Mouse (Mus musculus): Measurements from ENCODE around the gene Mettl1. TPM values are rescaled to one million over a fixed set of nuclear protein-coding genes. Genes with fewer than 3 reads are reported as not detected.
"Not testable (repeated sequence)": the region's sequence is repeated elsewhere in the genome, so short reads cannot be mapped to it uniquely, and the experiment has no call there.

Gene Mettl1
- polyA plus RNA-seq, 1 experiment from 2014 or later = 37.1 TPM

DNA sequence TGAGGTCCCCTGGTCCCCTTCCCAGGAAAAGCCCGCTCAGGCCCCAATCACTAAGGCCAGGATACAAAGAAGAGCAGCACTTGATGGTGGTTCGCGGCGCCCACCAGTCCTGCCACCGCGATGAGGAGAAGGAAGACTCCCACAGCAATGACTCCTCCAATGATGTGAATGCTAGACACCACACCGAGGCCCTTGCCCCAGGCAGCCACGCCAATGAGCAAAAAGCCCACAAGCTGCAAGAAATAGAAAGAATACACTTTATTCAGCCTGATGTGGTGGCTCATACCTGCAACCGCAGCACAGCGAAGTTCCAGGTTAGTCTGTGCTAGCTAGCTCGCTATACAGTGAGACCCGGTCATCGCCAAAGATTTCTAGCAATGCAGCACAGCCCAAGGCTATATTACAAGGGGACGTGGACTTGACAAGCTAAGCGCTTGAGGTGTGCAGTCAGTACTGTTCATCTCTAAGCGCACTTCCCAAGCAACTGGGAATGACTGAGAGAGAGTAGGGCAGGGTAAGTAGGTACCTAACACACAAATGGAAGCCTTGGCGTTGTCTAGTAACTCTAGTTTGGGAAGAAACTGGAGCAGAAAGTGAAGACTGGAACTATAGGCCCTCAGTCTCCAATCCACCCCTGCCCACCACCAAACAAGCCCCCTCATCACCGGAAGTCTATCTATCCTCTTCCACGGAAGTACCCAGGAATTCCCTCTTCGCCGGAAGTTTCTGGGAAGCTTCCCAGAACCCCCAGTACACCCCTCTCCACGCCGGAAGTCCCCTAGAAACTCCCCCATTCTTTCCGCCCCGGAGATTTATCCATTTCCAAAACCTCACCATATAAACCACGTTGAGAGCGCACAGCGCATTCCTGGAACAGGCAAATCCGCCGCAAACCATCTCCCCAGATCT is 28.3 kb downstream of the Mettl1 start:
- Histone ChIP-seq H3K27ac (ENCODE audit: poor library complexity, severe bottlenecking) (peak overlapping the region; percentile 91), H3K4me3 (peak overlapping the region; percentile 86), H3K27me3 (replicated peaks) (no peaks in the 10 kb centered on the region), H3K4me1 (replicated peaks) (peaks cover 33% of the 10 kb centered on the region), H3K36me3 (peaks cover 43% of the 10 kb centered on the region), H3K9ac (peak overlapping the region; percentile 90), H3K4me2 (peak overlapping the region; percentile 75), H3K9me3 (replicated peaks) (no peaks in the 10 kb centered on the region)
- ATAC-seq (ENCODE audit: insufficient number of reproducible peaks, low FRiP score) = peak; percentile 24; the same call in 1 of the 2 replicates
- WGBS = 6% methylated on average over 30 of the region's 30 CpGs

DNA sequence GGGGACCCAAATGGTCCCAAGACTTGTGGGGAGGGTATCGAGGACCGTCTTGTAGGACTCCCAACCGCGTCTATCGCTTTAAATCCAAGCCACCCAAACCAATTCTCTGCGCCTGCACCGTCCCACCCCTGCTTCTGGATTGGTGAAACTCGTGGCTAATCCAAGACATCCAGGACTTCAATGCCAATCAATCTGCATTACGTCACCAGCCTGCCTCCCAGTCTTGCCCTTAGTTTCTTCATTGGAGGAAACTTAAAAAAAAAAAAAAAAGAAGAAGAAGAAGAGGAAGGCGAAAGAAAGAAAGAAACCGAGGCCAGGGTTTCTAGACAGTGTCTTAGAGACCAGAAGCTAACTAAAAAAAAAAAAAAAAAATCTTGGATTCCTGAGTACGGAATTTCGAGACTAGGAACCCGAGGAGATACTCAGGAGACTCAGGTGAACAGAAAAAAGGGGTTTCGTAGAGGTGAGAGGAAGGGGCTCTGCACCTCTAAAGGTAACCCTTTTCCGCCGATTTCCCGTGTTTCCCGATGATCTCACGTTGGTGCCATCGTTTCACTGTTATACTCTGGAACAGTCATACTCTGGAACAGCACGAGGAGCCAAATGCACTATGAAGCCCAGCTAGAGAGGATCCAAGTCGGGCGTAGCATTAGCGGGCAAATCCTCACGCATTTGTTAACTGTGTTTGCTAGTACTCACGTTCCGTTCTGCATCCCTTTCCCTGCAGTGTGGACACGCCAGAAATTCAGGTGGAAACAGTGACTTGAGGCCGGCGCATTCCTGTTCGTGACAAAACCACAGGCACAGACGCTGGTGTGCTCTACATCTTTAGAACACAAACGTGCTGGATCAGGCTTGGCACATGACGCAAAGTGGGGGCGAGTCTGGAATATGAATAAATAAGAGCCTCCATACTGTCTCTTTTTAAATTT is 29.2 kb downstream of the Mettl1 start, which contains the start of gene Tspan31:
Tspan31 (minus strand) TSS at position 75 of the 932 bp plus-strand sequence.
- 2% methylated on average over 36 of the region's 36 CpGs for WGBS
- H3K9ac ChIP-seq = peak within 1 kb of the TSS; percentile 90
- peaks cover 34% of the 10 kb centered on the region for H3K36me3 ChIP-seq
- peak; percentile 88 for ATAC-seq (ENCODE audit: insufficient number of reproducible peaks, low FRiP score)
- peak within 1 kb of the TSS; percentile 86 for H3K4me3 ChIP-seq
- H3K27ac ChIP-seq (ENCODE audit: poor library complexity, severe bottlenecking) = peak within 1 kb of the TSS; percentile 91
- H3K9me3 ChIP-seq (replicated peaks) = no peaks in the 10 kb centered on the region
- H3K27me3 ChIP-seq (replicated peaks) = peaks cover 8% of the 10 kb centered on the region
- peaks cover 23% of the 10 kb centered on the region for H3K4me1 ChIP-seq (replicated peaks)
- peak within 1 kb of the TSS; percentile 87 for H3K4me2 ChIP-seq

DNA sequence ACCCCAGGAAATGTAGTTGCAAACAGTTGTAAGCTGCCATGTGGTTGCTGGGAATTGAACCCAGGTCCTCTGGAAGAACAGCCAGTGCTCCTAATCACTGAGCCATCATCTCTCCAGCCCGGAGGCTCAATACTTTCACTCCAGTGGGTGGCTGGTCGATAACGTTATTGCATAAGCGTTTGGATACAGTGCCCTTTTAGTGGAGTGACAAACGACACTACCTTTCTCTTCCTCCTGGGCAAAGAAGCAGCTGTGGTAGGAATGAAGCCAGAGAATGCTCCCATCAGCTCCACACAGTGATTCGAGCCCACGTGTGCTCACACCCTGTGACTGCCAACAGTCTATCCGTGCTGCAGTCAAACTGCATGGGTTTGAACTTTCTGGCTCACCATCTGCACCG is 30.0 kb downstream of the Mettl1 start:
- Histone ChIP-seq H3K4me1 (replicated peaks) (peaks cover 19% of the 10 kb centered on the region), H3K9me3 (replicated peaks) (no peaks in the 10 kb centered on the region), H3K36me3 (peaks cover 26% of the 10 kb centered on the region), H3K4me2 (peak overlapping the region; percentile 87), H3K27ac (ENCODE audit: poor library complexity, severe bottlenecking) (no peak overlapping the region), H3K4me3 (peak overlapping the region; percentile 86), H3K9ac (no peak overlapping the region), H3K27me3 (replicated peaks) (peaks cover 16% of the 10 kb centered on the region)
- 74% methylated on average over 9 of the region's 9 CpGs for WGBS
- ATAC-seq (ENCODE audit: insufficient number of reproducible peaks, low FRiP score) = no peak

DNA sequence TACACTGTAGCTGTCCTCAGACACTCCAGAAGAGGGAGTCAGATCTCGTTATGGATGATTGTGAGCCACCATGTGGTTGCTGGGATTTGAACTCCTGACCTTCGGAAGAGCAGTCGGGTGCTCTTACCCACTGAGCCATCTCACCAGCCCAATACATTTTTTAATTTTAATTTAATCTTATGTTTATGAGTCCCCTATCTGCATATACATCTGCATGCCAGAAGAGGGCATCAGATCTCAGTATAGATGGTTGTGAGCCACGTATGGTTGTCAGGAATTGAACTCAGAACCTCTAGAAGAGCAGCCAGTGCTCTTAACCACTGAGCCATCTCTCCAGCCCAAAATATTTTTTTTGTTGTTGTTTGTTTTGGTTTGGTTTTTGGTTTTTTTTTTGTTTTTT is 31.1 kb downstream of the Mettl1 start:
- H3K9me3 ChIP-seq (replicated peaks); H3K27ac ChIP-seq (ENCODE audit: poor library complexity, severe bottlenecking); H3K9ac ChIP-seq; H3K4me2 ChIP-seq; H3K4me3 ChIP-seq; ATAC-seq (ENCODE audit: insufficient number of reproducible peaks, low FRiP score): not testable (repeated sequence)
- Histone ChIP-seq H3K36me3 (peaks cover 15% of the 10 kb centered on the region), H3K27me3 (replicated peaks) (peaks cover 25% of the 10 kb centered on the region), H3K4me1 (replicated peaks) (peaks cover 19% of the 10 kb centered on the region)
- whole genome bisulfite sequencing = 87% methylated on average over 4 of the region's 4 CpGs

DNA sequence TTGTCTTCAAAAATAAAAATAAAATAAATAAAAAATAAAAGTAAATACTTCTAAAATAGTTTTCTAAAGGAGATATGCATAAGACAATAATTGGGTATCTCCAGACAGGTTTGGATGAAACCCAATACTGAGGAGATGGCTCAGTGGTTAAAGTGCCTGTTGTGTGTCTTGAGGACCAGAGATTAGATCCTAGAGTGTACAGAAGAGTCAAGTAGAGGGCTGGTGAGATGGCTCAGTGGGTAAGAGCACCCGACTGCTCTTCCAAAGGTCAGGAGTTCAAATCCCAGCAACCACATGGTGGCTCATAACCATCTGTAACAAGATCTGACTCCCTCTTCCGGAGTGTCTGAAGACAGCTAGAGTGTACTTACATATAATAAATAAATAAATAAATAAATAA is 31.8 kb downstream of the Mettl1 start:
- H3K9me3 ChIP-seq (replicated peaks); H3K27ac ChIP-seq (ENCODE audit: poor library complexity, severe bottlenecking); H3K9ac ChIP-seq; ATAC-seq (ENCODE audit: insufficient number of reproducible peaks, low FRiP score); H3K36me3 ChIP-seq; H3K4me2 ChIP-seq; H3K4me3 ChIP-seq: not testable (repeated sequence)
- peaks cover 19% of the 10 kb centered on the region for H3K4me1 ChIP-seq (replicated peaks)
- WGBS = 81% methylated on average over 2 of the region's 2 CpGs
- peaks cover 32% of the 10 kb centered on the region for H3K27me3 ChIP-seq (replicated peaks)

DNA sequence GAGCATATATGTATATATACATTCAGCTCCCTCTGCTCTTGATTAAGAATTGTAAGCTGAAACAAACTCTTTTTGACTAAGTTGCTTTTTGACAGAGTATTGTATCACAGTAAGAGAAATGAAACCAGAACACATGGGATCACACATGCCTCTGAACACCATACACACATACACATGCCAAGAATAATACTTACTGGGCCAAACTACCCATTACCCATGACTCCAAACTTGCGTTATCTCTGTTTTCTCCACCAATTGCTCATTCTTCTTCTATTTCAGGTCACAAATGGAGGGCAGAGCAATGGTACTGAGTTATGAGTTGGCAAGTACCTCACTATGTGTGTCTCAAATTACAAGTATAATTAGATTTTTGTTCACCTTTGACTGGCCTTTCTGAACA is 32.8 kb downstream of the Mettl1 start:
- H3K9ac ChIP-seq = no peak overlapping the region
- peaks cover 42% of the 10 kb centered on the region for H3K27me3 ChIP-seq (replicated peaks)
- H3K36me3 ChIP-seq = no peaks in the 10 kb centered on the region
- H3K4me2 ChIP-seq = no peak overlapping the region
- H3K4me1 ChIP-seq (replicated peaks) = peaks cover 18% of the 10 kb centered on the region
- no peak overlapping the region for H3K27ac ChIP-seq (ENCODE audit: poor library complexity, severe bottlenecking)
- no peaks in the 10 kb centered on the region for H3K9me3 ChIP-seq (replicated peaks)
- WGBS = 93% methylated on average over 1 of the region's 1 CpGs
- ATAC-seq (ENCODE audit: insufficient number of reproducible peaks, low FRiP score) = no peak
- H3K4me3 ChIP-seq = no peak overlapping the region

DNA sequence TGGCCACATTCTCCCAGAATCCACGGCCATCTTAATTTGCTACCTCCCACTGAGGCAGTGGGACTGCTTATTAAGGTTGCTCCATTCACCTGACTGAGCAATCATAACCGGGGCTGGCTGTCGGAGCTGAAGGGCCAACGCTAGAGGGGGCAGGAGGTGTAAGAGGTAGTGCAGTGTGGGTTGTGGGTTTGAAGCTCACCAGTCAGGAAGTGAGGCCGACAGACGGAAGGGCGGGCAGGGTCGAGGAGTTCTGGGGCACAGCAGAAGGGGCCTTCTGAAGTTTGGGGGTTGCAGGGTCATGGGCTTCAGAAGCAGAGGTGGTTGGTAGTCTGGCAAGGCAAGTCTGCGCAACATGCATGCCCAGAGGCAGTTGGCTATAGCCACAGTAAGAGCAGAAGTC is 33.9 kb downstream of the Mettl1 start, which contains the start of gene Agap2:
Agap2 (plus strand) TSS at position 205 of the 400 bp plus-strand sequence.
- 55% methylated on average over 9 of the region's 9 CpGs for WGBS
- no peak within 1 kb of the TSS for H3K27ac ChIP-seq (ENCODE audit: poor library complexity, severe bottlenecking)
- H3K4me3 ChIP-seq = no peak within 1 kb of the TSS
- peaks cover 53% of the 10 kb centered on the region for H3K27me3 ChIP-seq (replicated peaks)
- no peaks in the 10 kb centered on the region for H3K36me3 ChIP-seq
- H3K9me3 ChIP-seq (replicated peaks) = no peaks in the 10 kb centered on the region
- H3K4me2 ChIP-seq = no peak within 1 kb of the TSS
- no peak for ATAC-seq (ENCODE audit: insufficient number of reproducible peaks, low FRiP score)
- H3K4me1 ChIP-seq (replicated peaks) = peaks cover 24% of the 10 kb centered on the region
- H3K9ac ChIP-seq = no peak within 1 kb of the TSS

DNA sequence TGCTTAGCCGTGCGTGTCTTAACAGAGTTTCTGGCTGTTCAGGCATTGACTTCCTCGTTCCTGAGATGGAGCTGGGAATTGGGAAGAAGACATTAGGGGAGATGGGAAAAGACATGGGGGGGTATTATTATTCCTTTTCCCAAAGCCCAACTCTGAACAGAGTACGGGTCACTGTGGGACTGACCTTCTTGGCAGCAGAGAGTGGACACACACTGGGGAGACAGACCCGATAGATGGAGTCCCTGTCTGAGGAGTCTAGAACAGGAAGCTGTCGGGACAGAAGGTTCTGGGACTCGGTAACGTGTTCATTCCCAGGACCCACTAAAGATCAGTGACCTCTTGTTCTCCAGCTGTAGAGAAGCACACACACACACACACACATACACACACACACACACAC is 34.4 kb downstream of the Mettl1 start:
- Histone ChIP-seq H3K9me3 (replicated peaks) (no peaks in the 10 kb centered on the region), H3K9ac (no peak overlapping the region), H3K27me3 (replicated peaks) (peaks cover 59% of the 10 kb centered on the region), H3K4me2 (no peak overlapping the region), H3K27ac (ENCODE audit: poor library complexity, severe bottlenecking) (no peak overlapping the region), H3K36me3 (no peaks in the 10 kb centered on the region), H3K4me3 (no peak overlapping the region), H3K4me1 (replicated peaks) (peaks cover 24% of the 10 kb centered on the region)
- ATAC-seq (ENCODE audit: insufficient number of reproducible peaks, low FRiP score) = no peak
- 64% methylated on average over 8 of the region's 8 CpGs for WGBS

DNA sequence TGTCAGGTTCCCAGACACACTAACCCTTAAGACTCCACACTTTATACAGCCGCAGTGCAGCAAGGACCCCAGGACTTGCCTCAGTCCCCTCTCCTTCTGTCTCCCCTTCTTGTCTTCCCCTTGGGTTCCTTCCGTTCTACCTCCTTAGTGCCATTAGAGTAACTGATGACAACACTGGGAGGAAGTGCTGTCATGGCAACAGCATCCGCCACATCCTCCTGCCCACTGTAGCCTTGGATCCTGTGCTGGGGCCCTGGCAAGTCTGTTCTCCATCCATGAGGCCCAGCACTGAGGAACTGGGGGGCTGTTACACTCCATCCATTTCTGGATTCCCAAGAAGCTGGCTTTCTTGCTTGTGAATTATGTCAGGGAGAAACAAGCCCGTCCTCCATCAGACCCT is 34.9 kb downstream of the Mettl1 start:
- ATAC-seq (ENCODE audit: insufficient number of reproducible peaks, low FRiP score) = no peak
- no peak overlapping the region for H3K4me2 ChIP-seq
- H3K9me3 ChIP-seq (replicated peaks) = no peaks in the 10 kb centered on the region
- H3K27ac ChIP-seq (ENCODE audit: poor library complexity, severe bottlenecking) = no peak overlapping the region
- peaks cover 63% of the 10 kb centered on the region for H3K27me3 ChIP-seq (replicated peaks)
- no peak overlapping the region for H3K4me3 ChIP-seq
- no peaks in the 10 kb centered on the region for H3K36me3 ChIP-seq
- H3K9ac ChIP-seq = no peak overlapping the region
- WGBS = 43% methylated on average over 4 of the region's 4 CpGs
- peaks cover 23% of the 10 kb centered on the region for H3K4me1 ChIP-seq (replicated peaks)

DNA sequence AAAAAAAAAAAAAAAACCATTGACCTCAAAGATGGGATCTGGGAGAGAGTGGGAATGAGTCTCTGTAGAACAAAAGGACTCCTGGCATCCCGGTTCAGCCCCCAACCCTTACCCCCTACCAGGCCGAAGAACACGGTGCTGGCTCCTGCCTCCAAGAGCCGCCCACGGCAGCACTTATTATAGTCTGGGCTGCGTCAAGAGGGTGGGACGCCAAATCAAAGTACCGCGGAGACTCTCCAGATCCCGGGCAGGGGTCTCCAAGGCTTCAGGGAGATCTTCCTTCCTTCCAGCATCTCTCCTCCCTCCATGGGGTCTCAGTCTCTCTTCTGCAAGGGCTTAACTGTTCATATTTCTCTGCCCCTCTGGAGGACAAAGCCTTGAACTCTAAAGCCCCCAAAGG is 36.3 kb downstream of the Mettl1 start:
- H3K9me3 ChIP-seq (replicated peaks) = no peaks in the 10 kb centered on the region
- H3K27ac ChIP-seq (ENCODE audit: poor library complexity, severe bottlenecking) = no peak overlapping the region
- H3K4me2 ChIP-seq = no peak overlapping the region
- WGBS = 8% methylated on average over 10 of the region's 10 CpGs
- peaks cover 78% of the 10 kb centered on the region for H3K27me3 ChIP-seq (replicated peaks)
- no peak overlapping the region for H3K4me3 ChIP-seq
- no peak for ATAC-seq (ENCODE audit: insufficient number of reproducible peaks, low FRiP score)
- peaks cover 31% of the 10 kb centered on the region for H3K4me1 ChIP-seq (replicated peaks)
- H3K36me3 ChIP-seq = no peaks in the 10 kb centered on the region
- no peak overlapping the region for H3K9ac ChIP-seq
